Mouse (Mus musculus): ENCODE results near the gene Papln.

Gene Papln

DNA sequence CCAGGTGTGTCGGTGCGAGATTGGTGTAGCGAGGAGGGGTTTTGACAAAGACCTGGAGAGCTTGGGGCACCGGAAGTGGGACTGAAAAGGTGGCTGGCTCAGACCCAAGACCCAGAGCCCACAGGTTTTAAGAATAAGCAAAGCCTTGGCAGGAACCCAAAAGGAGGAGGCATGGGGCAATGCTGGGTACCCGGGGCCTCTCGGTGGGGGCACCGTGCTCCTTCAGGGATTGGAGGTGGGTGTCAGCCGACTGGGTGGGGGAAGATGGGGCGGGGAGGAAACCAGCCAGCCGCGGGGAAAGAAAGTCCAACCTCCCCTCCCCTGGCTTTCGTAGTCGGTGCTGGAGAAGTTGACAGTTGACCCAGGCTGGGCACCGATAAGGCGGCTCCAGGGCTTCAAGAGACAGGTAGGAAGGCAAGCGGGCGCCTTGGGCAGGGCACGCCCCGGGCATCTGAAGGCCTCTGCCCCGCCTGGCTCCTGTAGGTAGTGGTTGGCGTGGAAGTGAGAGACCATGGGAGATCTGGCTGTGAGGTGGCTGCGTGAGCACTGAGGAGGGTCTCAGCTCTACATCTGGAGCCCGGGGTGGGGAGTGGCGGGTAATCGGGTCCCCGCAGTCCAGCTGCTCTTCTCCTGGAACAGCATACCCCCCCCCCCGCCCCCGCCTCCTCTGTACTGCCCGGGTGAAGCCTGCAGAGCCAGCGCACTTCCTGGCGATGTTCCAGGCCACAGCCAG is at the start of gene Papln:
TSS of gene Papln (plus strand) at position 324 of the 733 bp plus-strand sequence.
- peak; percentile 71 to 73 for DNase-seq

DNA sequence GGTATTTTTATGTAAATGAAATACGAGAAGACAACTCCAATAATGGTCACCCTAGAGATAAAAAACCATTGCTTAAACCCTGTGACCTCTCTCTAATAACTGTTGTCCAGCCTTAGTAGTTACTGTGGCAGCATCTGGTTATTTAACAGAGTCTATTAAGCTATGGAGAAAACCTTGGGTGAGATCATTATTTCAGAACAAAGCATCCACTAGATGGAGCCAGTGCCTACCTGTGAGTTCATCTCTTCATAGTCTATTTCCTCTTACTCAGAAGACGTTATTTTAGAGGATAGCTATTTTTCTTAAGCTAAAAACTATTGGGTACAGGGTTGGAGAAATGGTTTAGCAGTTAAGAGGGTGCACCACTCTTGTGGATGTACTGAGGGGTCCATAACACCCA is 49.7 kb upstream of the Papln start:
- DNase-seq, result peak in 1 of 2 experiments; percentile 73

DNA sequence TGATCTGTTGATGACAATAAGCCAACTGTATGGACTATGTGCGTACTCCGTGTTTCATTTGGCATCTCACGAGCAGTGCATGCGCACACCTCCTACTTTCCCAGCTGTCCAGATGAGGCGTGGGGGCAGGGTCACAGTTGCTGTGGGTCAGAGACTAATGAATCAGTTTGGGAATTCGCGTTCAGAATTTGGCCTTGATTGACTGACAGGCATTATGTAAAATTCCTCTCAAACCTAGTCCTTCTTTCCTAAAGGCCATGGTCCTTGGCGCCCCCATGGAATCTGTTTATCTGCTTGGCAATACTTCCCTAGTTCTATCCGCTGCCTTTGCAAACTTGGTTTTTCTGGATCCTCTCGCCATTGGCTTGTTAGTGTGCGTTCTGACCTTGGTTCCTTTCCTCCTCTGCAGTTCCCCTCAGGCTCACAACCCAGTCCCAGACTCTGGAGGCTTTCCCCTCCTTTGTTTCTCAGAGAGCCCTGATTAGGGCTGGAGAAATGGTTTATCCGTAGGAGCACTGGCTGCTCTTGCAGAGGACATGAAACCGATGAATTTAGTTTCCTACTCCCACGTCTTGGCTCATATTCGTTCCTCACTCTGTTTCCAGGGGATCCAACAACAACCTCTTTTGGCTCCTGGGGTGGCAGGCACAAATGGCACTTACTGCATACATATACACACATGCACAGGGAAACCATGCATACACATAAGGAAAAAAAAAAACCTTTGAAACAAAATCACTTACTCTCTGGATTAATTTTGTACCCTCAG is 46.8 kb upstream of the Papln start:
- no peak for DNase-seq

DNA sequence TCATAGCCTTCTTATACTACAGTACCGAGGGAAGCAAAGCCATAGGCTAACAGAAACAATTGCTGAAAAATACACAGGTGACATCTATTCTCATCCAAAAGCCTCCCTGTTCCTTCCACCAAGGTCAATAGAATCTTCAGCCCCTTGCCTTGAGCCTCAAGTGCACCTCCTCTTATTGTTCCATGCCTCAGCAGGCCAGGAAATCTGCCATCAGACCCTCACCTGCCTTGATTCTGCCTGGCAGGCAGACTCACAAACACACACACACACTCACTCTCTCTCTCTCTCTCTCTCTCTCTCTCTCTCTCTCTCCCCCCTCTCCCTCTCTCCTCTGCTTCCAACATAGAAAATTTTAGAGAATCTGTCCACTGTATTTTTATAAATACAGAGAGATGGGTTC is 44.0 kb upstream of the Papln start:
- no peak for DNase-seq

DNA sequence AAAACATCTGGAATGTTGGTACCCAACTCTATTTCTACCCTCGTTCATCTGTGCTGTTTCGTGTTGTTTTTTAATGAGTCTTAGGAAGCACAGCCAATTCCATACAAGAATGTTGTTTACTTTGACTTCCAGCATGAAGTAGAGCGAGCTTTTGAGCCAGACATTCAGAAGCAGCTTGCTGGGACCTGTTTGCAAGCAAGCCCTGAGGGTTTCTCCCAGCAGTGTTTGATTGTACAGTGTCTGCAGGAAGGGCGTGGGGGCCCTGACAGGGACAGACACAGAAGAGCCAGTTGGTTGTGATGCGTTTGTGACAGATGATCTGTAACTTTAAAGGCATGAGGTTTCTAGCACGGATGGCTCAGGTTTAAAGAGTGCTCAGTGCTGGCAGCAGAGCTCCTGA is 42.2 kb upstream of the Papln start:
- no peak for DNase-seq

DNA sequence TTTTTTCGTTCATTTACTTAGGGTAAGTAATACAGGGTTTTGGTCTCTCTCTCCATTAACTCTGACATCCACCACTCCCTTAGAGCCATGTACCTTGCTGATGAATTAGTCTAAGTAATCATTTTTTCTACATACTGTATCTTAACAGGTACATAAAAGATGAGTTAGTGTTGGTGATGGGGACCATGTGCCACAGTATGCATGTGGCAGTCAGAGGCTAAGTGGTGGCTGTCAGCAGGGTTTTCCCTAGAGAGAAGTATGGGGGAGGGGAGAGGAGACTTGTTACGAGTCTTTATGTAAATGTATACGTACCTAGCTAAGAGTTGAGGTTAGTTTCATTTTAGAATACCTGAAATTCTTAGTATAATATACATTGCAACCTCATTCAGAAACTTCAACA is 40.4 kb upstream of the Papln start:
- no peak for DNase-seq

DNA sequence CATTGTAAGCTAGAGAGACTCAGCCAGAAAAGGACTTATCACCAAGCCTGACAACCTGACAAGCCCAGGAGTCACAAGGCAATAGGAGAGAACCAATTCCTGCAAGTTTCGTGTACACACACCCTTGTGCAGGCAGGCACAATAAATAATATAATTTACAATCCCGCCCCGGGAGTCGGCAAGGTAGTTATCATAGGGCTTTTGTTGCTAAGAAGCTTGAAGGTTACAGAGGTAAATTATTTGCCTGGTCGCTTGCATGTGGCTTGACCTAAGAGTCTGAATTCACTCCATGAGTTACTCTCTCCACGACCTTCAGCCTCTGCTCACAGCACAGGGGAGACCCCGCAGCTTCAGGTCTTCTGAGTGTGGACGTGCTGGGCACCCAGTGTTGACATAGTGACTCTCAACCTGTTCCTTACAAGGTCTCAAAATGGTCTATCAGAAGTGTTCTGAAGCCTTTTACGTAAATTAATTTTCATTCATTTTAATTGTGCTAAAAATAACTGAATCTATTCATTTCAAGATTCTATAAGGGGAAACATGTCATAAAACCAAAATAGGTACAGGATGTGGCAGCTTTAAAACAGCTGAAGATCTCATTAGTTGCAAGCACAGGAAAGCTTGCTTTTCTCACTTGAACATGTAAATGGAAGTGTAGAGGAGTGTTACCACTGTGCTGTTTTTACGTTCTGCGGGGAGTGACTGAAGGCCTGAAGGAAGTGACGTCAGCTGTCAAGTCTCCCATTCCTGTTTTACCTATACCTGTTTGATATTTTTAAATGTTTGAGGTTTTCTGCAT is 36.7 kb upstream of the Papln start:
- peak; percentile 22 to 57 for DNase-seq

DNA sequence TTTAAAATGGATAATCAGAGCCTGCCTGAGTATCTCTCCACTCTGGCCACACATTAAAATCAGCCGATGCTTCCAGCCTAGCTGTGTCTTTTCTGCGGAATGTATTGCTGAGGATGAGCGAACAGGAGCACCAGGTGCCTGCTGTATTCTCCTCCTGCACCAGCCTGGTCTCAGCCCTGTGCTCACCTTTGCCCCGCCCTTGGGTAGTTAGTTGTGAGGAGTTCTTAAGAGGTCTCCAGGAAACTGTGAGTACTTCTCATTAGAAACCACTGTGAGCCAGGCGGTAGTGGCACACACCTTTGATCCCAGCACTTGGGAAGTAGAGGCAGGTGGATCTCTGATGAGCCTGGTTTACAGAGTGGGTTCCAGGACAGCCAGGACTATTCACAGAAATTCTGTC is 31.2 kb upstream of the Papln start:
- DNase-seq, result peak; percentile 31 to 57

DNA sequence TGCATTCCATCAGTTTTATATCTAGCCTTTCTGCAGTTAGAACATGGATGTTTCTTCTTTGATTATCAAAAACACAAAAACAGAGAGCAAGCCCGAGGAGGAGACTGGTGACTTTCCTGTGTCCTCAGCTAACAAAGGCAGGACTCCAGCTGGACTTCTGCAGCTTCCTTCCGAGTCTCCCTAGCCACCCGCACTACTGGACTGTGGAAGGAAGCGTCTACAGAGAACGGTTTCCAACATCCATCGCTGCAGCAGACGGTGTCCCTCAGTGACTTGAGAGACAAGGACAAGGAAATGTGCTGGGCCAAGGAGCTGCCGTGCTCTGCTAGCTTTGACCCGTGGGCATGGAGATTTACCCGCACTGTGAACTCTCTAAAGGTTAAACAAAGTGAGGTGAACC is 29.4 kb upstream of the Papln start:
- peak in 1 of 2 experiments; percentile 47 for DNase-seq

DNA sequence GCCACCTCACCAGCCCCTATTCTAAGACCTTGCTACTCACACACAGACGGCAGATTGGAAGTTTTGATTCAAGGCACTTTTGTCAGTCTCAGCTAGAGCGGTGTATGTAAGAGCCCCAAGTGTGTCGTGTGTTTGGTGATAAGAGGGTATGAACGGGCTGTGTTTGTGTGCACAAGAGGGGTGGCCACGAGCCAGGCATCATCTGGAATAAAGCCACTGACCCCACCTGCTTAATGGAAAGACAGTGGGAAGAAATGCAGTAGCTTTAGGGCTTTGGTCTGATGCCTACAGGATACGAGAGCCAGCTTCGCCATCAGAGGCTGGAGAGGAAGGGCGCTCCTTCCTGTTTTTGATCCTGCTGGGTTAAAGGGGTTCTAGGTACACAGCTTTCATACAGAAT is 27.2 kb upstream of the Papln start:
- DNase-seq, result no peak

DNA sequence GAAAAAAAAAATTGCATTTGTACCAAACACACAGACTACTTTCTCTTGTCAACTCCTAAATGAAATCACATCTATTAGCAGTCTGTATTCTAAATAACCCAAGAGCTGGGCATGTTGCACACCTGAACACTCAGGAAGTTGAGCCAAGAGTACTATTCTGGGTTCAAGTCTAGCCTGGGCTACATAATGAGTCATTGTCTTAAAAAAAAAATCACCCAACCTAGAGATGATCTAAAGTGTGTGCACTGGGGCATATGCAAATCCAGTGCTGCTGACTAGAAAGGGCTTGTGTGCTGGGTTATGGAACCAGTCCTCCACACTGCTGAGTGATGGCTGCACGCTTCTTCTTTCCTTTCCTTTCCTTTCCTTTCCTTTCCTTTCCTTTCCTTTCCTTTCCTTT is 24.8 kb upstream of the Papln start:
- no peak for DNase-seq

DNA sequence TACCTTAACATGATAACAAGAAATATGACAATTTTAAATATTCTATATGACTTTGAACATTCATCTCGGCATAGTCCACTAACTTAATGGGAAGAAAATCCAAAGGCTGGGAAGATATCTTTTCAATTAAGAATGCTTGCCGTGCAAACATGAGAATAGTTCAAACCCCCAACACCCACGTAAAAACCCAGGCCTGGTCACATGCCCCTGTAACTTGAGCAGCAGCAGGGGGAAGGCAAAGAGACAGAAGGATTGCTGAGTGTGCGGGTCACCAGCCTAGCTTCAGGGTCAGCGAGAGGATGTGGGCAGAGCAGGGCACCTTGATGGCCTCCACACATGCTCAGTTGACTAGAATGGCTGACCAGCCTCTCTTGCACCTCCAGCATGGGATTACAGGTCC is 21.7 kb upstream of the Papln start:
- no peak for DNase-seq

DNA sequence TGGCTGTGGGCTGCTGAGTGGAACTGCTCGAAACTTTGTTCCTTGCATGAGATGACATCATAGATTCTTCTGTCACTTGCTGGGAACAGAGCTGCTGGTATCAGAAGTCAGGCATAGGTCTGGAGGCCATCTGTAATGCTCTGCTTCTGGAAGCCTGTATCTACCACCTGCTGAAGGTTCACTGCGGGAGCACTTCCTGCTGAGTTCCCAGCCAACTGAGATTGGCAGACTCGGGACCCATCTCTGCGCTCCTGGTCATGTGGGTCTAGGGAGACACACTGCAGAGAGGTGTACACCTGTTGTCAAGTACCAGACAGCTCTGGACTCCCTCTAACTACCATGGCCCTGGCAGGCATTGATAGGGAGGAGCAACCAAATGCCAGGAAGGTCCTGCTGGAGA is 20.6 kb upstream of the Papln start:
- DNase-seq, result no peak

DNA sequence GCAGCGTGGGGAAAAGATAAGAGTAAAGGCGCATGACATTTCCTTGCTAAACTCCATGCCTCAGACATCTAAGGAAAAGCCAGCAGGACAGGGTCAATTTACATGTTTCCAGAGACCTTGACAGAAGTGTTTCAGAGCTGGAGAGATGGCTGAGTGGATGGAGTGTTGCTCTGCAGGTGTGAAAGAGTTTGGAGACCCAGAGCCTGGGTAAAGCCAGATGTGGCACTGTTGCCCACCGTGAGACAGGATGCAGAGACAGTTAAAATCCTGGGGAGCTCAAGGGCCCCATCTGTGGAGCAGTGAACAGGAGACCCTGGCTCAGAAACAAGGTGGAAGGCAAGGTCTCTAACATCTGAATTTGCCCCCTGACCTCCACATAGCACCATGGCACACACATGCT is 19.7 kb upstream of the Papln start:
- DNase-seq, result no peak

DNA sequence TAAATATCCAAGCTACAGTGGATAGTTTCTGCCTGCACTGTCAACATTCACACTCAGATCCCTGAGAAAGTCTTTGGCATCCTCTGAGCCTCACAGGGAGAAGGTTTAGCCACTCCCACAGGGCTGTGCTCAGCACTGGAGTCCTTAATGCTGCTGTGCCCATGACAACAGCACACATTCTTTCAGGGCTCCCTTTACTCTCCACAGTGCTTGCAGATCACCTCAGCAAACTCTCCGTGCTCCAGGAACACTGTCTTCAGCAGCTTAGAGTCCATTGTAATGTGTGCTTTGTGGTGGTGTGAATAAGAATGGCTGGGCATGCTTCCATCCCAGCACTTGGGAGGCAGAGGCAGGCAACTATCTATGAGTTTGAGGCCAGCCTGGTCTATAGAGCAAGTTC is 14.2 kb upstream of the Papln start:
- no peak for DNase-seq

DNA sequence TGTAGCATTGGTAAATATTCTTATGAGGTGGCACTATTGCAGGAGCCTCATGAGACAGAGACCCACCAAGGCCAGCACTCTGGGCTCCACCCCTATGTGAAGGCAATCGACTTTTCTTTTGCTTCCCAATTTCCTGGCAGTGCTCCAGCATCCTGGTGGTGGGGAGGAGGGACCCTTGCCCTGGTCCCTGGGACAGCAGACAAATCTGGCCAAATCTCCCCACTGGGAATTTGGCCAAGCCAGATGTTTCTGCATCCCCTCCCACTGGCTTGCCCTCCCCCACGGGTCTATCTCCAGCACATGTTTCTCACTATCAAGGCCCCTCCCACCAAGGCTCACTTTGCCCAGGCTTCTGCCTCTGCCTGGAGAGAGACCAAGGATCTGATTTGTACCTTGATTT is 10.9 kb upstream of the Papln start:
- DNase-seq, result no peak

DNA sequence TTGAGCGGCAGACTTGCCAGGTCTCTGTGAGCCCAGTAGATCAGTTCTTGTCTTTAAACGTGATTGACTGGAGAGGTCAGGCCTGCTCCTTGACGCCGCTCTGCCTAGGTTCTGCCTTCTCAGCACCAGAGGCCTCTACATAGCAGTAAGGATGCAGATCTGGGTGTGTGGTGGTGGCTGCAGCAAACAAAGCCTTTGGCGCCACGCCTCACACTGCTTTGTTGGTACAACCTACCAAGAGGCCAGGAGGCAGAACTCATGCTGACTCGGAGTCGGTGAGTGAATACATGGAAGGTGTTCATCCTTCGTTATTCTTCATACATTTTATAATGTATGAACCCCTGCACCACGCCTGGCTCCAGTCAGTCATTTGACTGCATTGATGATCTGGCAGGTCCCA is 4.7 kb upstream of the Papln start:
- DNase-seq, result no peak

DNA sequence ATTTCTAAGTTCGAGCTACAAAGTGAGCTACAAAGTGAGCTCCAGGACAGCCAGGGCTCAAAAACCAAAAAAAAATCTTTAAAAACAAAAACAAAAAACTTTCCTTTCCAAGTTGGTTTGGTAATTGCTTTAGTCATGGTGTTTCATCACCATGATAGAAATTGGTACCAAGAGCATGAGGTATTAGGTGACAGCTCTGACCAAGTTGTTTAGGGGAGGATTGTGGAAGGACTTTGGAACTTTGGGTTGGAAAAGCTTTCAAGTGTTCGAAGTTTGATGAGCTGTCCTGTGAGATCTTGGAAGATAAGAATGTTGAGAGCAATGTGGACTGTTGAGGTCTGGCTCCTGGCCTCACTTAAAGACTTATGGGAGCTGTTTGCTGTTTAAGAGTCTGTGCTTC is 3.2 kb upstream of the Papln start:
- DNase-seq, result no peak

DNA sequence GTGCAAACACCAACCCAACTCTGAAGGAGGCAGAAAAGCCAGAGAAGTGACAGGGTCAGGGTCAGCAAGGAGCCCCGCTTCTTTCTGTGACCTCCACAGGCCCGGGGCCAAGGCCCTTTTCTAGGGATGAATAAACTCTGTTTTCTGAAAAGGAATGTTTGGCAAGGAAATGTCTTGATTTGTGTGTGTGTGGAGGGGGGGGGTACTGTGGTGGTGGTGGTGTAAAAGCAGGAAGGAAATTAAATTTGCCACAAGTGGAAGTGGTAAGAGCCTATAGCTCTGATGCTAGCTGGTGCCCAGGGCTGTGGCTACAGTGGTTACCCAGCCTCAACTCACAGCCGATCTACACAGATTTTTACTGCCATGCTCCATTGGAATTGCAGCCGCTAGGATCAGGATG is 728 bp upstream of the Papln start:
- peak; percentile 62 to 63 for DNase-seq

DNA sequence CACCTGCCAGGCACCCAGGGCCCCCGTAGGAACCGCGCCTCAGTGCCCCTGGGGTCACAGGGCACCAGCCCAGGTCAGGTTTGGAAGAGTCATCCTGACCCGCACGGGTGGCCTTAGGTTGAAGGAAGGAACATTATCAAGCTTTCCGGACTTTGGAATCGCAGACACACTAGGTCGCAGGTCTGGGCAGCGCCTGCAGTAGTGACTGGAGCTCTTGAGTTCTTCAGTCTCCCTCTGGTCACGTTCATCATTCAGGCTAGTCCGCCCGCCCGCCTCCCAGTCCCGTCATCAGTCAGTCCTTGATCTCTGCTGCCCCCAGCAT is 571 bp downstream of the Papln start:
- DNase-seq, result peak in 1 of 2 experiments; percentile 88

DNA sequence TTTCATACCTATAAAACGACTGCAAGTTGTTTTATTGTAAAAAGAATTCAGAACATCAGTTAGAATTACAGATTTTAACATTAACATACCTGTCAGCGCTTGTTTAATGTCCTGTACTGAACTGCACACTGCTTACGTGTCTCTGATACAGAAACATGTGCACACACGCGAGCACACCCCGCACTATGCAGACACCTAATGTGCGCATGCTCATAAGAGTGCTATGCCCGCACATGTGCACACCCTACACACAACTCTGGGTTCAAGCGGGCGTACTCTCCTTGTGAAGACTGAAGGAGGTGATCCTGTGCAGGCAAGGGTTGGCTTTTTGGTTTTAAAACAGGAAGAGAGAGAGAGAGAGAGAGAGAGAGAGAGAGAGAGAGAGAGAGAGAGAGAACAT is 1.1 kb downstream of the Papln start:
- no peak for DNase-seq

DNA sequence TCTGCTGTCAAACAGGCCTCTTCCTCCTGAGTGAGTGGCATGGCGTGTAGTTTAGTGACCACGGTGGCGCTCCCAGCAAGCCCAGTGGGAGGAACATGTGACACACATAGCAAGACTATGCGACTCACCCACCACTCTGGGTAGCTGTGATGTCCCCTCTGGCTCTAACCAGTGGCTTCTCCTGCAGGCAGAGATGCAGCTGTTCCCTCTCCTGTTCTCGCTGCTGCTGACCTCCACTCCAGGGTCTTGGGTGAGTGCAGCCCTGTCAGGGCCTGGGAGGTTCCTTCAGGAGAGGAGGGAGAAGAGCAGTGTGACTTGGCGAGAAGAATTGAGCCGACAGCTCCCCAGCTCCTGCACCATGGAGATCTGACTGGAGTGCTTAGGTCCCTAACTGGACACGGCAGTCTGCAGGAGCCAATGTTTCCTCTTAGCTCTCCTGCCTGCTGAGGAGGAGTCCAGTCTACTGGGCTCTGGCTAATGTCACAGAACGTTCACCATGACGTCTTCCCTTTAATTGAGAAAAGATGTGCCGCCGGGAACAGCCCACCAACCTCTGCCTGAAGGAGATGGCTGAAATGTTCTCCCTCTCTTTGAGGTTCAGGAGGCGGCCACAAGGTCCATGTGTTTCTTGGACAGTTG is 2.6 kb downstream of the Papln start:
- DNase-seq, result no peak

DNA sequence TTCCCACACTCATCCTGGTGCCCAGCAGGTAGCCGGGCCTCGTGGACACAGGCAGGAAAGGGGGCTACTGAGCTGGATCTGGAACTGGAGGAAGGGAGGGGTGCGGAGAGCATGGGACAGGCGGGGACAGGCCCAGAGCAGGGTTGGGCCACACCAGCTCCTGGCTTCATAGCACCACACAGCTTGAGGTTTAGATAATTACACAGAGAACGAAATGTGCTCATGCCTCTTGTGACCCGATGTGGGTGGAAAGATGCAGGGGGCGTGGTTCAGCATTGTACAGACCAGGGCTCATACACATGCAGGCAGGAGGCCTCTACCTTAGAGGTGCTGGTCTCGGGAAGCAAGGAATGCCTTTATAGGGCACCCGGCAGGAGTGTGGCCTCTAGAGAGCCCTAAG is 4.4 kb downstream of the Papln start:
- peak in 1 of 2 experiments; percentile 73 for DNase-seq

Data from kidney, postnatal 25 days (tissue).